Mouse (Mus musculus): Measurements from ENCODE around the gene Aldh3b1.

DNA sequence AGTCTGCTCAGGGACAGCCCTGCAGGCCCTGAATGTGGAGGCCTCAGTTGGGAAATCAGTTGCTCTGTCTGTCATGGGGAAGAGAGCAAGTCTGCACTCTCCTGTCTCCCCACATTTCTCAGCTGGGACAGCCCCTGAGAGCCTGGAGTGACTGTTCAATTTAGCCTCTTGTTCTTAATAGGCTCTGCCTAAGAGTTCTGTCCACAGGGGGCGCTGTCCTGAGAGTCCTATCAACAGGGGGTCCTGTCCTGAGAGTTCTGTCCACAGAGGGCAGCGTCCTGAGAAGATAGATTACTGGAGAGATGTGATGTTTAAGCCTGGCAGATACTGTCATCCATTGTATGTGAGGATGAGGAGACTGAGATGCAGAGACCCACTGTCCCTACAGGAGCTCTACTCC, 32.9 kb upstream of the Aldh3b1 start:
- TF ChIP-seq CTCF (IDR thresholded peaks at IDR 0.05; ENCODE audit: low read depth) (peak; percentile 57), EP300 (optimal IDR thresholded peaks at IDR 0.05) (no peak)
